Mouse (Mus musculus): ENCODE results near the gene Dnajc15.
"Not testable (repeated sequence)": the region's sequence is repeated elsewhere in the genome, so short reads cannot be mapped to it uniquely, and the experiment has no call there.

Gene Dnajc15

DNA sequence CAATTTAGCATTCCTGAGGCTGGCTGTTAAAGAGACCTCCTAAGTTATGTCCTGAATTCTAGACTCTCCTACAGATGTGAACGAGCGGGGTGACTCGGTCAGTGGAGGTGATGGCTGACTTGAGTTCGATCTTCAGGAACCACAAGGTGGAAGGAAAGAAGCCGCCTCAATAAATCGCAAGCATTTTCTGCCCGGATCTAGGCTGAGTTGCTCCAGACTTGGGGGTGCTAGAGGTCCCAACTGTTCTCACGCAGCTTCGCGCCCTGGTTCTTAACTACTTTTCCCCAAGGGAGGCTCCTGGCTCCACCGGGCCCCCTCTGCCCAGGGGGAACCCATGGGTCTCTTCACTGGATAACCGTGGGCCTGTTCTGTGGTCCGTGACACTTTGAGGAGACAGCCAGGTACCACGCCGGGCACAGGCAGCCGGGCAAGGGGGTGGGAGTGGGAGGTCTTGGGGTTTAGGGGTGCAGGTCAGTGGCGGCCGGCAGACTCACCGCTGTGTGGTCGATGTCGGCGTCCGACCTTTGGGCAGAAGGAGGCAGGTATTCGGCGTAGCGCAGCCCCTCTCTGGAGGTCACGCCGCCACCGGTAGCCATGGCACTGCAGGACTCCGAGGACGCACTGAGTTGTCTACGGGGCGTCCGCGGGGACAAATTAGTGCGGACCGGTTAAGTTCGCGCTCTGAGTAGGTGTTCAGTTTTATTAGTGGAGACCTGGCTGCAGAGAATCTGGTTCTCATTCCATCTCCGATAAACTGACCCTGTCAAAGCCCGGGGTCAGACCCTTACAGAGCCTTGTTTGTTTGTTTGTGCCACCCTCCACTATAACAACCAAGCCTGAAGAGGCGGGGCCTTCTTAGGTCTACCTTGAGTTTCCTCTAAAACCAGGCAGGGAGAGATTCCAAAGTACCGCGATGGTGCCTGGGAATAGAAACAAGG, at the start of gene Dnajc15:
Dnajc15 (minus strand) TSS at position 822 of the 938 bp plus-strand sequence.
- DNase-seq (ENCODE audit: low read depth, low spot score) = peak; percentile 74

DNA sequence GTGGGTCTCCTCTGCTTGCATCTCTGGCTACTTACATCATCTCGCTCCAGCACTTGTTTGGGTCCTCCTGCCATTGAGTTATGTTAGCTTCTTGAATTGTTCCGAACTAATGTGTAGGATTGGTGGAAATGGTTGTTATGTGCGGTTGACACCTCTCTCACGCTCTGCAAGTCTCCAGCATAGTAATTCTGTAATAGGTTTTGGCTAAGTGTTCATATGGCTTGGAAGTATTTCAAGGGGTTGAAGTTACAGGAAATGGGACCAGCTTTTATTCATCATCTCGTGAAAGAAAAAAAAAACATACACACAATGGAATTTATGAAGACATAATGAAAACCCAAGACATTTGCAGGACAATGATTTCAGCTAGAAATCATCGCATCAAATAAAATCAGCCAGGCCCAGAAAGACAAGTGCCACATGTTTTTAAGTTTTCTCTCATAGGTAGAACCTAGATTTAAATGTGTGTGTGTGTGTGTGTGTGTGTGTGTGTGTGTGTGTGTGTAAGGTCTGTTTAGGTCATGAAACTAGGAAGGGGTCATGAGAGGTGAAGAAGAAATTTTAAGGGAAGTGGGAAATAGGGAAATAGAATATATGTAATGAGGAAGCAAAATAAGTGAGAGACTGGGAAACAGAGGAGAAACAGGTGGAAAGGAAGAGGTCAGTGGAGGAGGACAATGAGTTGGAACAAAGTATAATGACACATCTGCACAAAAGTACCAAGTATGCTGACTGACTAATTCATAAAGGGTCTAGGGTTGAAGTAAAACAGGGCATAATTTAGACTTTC, 48.3 kb upstream of the Dnajc15 start:
- DNase-seq (ENCODE audit: low read depth, low spot score) = no peak

DNA sequence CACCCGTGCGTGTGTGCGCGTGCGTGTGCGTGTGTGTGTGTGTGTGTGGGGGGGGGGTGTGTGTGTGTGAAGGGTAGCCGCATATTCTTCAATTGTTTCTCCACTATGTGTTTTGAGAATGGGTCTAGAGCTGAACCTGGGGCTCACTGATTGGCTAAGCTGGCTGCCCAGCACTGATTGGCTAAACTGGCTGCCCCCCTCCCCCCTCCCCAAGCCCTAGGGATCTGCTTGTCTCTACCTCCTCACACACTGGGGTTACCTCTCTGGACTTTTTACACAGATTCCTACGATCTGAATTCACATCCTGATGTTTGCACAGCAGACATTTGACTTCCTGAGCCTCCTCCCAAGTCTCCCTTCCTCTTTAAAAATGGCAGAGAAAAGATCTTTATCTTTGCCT, 46.7 kb upstream of the Dnajc15 start:
- DNase-seq (ENCODE audit: low read depth, low spot score) = no peak

DNA sequence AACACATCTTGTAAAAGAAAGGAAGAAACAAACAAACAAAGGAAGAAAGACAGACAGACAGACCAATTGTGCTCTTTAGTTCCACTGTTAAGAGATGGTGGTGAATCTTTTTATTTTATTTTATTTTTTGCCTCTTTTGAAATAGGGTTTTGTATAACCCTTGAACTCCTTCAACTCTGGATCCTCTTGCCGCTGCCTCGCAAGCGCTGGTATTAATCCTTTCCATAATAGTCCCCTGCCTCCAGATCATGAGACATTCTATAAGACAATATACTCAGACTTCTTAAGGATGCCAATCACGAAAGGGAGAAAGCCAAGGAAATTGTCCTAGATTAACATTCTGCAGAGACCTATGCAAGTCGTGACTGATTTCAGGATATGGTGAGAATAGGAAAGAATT, 40.9 kb upstream of the Dnajc15 start:
- no peak for DNase-seq (ENCODE audit: low read depth, low spot score)

DNA sequence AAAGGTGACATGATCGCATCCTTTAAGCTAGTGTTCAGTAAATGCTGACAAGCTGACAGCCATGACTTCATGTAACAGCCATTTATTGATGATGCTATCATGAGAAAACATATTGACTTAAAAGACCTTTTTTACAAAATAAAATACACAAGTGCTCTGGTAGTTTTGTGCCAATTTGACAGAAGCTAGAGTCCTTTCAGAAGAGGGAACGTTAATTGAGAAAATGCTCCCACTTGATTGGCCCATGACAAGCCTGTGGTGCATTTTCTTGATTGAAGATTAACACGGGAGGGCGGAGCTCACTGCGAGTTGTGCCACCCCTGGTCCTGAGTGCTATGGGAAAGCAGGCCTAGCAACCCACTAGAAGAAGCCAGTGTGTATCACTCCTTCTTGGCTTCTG, 31.7 kb upstream of the Dnajc15 start:
- DNase-seq (ENCODE audit: low read depth, low spot score) = no peak

DNA sequence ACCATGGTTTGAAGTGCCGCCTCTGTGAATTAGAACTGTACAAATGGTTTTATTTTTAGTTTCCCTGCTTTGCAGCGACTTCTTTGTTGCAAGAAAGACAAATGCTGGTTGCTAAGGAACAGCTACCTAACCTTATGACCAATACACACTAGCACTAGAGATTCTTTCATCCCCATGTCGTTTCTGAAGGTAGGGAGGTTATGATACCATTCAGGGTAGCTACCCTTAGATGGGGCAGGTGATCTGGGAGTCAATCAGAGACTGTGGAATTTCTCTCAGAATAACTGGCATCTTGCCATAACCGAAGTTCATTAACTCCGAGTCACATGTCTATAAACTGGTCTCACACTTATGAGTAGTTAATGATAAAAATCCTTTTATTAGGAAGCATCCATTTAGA, 30.5 kb upstream of the Dnajc15 start:
- DNase-seq (ENCODE audit: low read depth, low spot score) = no peak

DNA sequence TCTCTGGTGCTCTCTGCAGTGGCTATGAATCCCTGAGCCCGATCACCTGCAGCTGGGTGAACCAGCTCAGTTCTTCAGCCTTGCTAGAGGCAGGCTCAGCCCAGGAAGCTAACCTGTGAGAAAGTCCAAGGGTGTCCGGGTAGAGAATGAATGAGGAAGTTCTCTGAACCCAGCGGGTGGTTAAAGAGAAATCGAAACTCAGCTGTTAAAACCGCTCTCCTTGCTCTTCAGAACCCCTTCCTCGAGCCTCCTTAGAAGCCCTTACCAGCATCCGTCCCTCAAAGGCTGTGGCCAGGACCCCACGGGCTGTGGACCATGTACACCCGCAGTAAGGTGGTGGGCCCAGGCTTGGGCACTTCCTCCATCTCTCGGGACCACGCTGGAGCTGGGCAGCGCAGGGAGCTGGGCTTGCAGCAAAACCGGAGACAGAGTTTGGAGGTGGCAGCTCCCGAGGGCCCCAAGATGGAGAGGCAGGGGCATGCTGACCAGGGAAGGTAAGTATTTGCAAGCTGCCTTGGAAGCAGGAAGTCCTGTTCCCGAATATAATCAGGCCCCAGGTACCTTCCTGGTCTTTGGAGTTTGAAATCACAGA, 29.3 kb upstream of the Dnajc15 start, which contains the start of gene Epsti1:
Epsti1 (plus strand) TSS at position 69 of the 592 bp plus-strand sequence.
- DNase-seq (ENCODE audit: low read depth, low spot score) = no peak

DNA sequence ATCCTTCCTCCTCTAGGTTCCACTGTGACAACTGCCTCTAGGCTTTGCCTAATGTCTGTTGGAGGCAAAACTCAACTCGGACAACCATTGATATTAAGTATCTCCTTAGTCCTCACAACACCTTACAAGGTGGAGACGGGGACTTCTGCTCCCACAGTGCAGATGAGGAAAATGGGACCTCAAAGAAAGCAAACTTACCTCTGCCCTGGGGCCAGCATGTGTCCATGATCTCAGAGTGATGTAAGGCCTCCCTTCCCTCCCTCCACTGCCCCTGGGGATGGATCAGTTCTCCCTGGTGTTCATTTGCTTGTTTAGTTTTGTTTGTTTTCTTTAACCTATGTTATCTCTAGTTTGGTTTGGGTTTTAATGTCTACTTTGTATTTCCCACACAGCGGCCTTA, 27.6 kb upstream of the Dnajc15 start:
- no peak for DNase-seq (ENCODE audit: low read depth, low spot score)

DNA sequence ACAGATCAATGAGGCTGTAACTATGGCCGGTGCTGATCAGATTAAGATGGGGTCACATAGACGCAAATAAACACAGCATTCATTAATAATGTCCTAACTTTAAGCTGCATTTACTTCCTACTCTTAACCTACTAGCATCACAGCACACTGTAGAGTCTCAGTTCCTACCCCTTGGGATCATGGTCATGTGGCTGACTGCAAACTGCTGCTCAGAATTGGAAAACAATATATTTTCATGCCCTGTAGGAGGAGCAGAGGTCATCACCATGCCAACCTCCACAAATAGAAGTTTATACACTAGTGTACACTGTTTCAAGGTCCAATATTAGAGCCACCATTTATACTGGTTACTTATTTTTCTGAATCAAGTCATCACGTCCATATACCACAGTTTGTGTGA, 21.0 kb upstream of the Dnajc15 start:
- DNase-seq (ENCODE audit: low read depth, low spot score) = no peak

DNA sequence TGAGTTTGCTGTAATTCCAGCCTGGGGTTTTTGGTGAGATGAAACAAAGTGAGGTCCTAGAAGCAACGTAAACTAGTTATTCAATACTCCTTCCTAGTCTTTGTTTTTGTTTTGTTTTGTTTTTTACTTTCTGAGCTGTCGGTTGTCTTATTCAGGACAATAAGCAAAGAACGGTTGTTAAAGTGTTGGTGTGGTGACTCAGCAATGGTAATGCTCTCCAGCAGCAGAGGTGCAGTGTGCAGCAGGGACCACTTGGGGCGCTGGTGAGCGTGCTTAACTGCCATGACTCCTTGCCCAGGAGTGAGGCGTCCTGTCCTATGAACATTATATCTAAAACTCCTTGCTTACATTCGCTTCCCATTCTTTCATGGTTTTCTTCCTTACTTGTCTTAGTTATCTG, 15.0 kb upstream of the Dnajc15 start:
- no peak for DNase-seq (ENCODE audit: low read depth, low spot score)

DNA sequence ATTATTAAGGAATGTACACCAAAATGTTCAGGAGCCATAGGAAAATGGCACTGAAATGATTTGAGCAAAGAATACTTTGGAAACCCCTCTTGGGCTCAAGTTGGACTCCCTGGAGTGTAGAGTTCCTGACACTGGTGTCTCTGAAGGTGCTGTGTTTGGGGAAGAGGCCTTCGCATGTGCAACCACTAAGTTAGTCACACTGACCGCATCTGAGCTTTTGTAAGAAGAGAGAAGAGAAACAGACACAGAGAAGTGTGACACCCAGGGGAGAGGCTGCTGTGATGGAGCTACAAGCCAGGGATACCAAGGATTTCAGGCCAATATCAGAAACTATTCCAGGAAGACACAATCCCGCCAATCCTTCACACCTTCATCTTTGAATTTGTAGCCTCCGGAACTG, 12.0 kb upstream of the Dnajc15 start:
- no peak for DNase-seq (ENCODE audit: low read depth, low spot score)

DNA sequence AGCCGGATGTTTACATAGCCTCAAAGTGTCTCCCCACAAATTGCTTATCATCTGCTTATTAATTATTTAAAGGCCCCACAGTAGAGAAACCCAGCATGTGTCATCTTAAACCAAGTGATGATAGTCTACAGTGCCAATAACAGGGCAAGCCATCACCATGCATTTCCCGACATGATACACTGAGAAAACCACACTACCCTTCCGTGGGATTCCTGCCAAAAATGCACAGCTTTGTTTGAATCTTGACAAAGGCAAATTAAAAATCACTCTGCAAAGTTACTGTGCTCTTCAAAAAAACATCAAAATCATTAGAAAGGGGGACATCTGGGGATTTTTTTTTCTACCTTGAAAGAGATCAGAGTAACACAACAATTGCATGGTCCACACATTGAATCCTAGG, 11.5 kb upstream of the Dnajc15 start:
- no peak for DNase-seq (ENCODE audit: low read depth, low spot score)

DNA sequence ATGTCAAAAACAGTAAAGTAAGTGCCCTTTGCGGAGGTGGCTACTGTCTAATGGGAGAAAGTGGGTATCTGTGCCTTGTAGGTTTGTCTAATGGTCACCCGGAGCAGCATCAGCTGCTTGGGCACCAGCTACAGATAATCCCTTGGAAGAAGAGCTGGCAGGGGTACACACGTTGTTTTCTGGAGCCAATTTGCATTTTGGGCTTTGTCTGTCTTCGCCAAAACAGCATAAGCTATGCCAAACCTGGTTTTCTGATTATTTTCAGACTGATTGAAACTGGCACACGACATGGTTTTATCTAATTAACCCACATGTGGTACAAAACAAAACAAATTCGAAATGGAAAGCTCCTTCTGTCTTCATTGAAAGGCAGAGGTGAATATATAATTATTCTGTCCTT, 7.7 kb upstream of the Dnajc15 start:
- DNase-seq (ENCODE audit: low read depth, low spot score) = peak; percentile 13

DNA sequence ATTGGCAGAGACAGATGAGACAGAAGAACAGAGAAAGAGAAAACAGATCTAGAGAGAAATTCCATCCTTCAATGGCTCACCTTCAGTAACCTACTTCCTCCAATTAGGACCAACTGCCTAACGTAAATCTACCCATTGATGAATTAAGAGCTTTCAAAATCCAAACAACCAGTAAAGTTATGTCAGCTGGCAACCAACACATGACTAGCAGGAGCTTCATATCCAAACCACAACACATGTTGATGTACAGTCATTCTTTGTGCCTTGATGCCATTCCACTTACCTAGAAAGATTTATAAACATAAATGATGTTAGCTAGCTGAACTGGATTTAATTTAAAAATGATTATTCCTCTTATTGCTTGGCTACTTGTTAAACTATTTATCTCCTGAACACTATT, 7.1 kb upstream of the Dnajc15 start:
- no peak for DNase-seq (ENCODE audit: low read depth, low spot score)

DNA sequence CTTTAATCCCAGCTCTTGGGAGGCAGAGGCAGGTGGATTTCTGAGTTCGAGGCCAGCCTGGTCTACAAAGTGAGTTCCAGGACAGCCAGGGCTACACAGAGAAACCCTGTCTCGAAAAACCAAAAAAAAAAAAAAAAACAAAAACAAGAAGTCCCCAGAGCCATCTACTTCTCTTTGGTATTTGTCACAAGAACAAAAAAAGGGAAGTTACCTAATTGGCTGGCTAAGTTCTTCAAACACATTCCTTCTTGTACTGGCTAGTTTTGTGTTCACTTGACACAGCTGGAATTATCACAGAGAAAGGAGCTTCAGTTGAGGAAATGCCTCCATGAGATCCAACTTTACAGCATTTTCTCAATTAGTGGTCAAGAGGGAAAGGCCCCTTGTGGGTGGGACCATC, 3.0 kb upstream of the Dnajc15 start:
- not testable (repeated sequence) for DNase-seq (ENCODE audit: low read depth, low spot score)

DNA sequence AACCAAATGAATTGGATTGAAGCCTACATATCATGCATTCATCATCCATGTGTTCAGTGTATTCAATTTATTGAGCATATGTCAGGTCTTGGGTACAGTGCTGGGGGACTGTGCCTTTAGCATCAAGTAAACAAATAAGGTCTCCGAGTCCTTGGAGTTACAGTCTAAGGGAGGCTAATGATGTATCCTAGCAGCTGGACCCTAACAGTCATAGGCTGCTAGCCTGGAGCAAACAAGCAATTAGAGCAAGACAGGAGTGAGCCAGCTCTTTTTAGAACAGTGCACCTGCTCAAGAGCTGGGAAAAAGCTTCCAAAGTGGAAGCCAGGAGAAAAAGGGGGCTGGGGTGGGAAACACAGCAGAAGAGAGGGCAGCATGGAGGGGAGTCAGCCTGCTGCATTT, 1.3 kb upstream of the Dnajc15 start:
- DNase-seq (ENCODE audit: low read depth, low spot score) = no peak

DNA sequence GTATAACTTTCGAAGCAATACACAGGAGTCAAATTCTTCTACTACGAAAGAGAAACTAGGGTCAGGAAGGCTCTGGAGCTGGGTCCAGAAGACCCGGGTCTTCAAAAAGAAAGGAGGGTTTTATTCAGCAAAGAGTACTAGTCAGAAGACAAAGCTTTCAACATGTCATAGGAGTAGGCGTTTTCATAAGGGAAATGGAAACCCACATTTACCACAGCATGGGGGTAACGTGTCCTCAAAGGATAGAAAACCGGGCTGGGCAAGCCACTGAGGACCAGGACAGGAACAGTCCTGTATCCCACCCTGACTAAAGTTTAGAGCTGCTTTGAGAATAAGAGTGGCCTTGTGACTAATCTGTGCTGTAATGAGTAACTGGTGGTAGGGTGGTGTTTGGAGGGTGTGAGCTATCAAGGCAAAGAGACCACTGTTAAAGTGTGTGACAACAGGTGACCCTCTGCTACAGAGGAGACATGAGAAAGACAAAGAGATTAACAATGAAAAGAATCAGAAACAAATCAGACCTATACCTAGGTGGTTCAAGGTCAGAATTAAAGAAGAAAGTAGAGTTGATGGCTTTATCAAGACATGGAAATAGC, 3.4 kb downstream of the Dnajc15 start:
- no peak for DNase-seq (ENCODE audit: low read depth, low spot score)

DNA sequence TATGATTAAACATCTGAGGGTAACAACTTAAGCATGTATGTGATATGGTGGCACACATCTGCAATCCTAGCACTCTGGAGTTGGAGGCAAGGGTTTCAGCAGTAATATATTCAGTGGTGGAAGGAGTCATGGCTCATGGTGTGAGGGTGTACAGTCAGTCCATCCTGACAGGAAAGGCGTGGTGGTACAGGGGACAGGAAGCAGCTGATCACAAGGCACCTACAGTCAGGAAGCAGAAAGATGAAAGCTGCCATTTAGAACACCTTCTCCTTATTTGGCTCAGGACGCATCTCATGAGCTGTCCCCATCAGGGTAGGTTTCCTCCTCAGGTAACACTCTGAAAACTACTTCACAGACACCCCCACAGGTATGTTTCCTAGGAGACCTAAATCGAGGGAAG, 4.0 kb downstream of the Dnajc15 start:
- DNase-seq (ENCODE audit: low read depth, low spot score) = no peak

DNA sequence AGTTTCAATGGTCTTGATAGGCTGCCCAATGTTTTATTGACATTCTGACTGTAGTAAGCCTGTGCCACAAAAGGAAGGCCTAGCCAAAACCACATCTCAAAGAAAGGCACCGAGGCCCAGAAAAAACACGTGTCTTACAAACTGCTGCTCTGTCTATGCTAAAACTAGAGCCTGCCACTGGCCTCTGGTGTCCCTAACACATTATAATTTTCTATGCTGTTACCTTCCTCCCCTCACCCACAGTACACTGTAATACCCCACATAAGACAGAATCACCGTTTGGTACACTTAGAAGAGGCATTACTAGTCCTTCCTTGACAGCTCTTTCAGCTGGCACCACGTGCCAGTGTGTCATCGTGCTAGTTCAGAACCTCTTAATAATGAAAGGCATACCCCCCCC, 7.3 kb downstream of the Dnajc15 start:
- DNase-seq (ENCODE audit: low read depth, low spot score) = no peak

DNA sequence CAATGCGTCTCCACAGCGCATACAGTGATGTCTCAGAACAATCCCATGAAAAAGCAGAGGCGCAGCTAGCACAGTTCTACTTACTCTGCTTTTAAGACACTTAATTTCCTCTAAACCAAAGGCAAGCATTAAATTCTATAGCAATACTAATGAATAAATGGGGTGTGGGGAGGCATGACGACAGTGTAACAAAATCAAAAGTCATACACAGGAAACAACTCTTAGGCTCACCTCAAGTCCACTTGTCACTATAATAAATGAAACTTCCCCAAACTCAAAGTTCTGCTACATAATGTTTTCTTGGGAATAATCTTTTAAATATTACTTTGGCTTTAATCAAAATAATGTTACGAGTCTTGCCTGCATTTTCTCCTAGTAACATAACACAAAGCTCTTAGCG, 10.4 kb downstream of the Dnajc15 start:
- DNase-seq (ENCODE audit: low read depth, low spot score) = no peak

DNA sequence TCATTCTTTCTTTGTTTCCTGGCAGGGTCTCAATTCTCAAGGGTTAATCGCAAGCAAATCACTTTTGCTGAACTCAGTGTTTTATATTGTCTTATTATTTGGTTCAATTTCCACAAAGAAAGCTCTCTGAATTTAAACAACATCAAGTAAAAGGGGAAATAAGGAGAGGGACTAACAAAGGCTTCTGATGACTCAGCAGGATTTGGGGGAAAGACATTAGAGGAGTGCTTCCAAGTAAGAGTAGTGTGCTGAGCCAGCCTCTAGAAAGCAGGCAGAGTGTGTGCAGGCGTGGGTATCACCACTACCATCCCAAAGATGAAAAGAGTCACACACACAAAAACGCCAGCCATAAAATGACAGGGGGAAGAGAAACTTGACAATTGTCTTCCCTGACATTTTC, 10.9 kb downstream of the Dnajc15 start:
- DNase-seq (ENCODE audit: low read depth, low spot score) = no peak

Measured in retina, postnatal 7 days (tissue).